Mouse (Mus musculus) liver, embryonic 14.5 days (tissue): ENCODE measurements around the gene Mkrn3.
A peak's percentile ranks its signal among the peaks of the same experiment; 100 is the strongest.

Source experiments
- CTCF ChIP-seq: IDR thresholded peaks from 2 replicates; pipeline ENCODE4 v1.5.1; 2016; ENCODE audit warnings: antibody characterized with exemption, low read depth, control low read depth
- EP300 ChIP-seq: IDR thresholded peaks from 2 replicates; pipeline ENCODE4 v1.6.1; 2016; ENCODE audit warnings: antibody characterized with exemption, low read depth

- peak; percentile 41; the same call in 1 of the 2 replicates for TF ChIP-seq CTCF
- TF ChIP-seq EP300, result no peak
Measured at GRCm38 (mm10) chr7:62428337-62428736, 8.4 kb upstream of the Mkrn3 start.
